Mouse (Mus musculus): ENCODE measurements at regions not wholly inside any gene's neighbourhood (a gene's known extent, or its start where the extent isn't known, plus 50 kb on each side); places are given as distances from the start of the nearest gene placed in this dataset.

- H3K4me1 ChIP-seq (ENCODE audit: control insufficient read depth, insufficient read depth, low read length), result no peaks in the 10 kb centered on the region
- no peaks in the 10 kb centered on the region for H3K36me3 ChIP-seq (ENCODE audit: control insufficient read depth, insufficient read depth, low read length)
- H3K4me3 ChIP-seq (ENCODE audit: low read depth, low read length), result no peak overlapping the region
- no peak overlapping the region for H3K4me2 ChIP-seq
- no peaks in the 10 kb centered on the region for H3K9me3 ChIP-seq (replicated peaks; ENCODE audit: control insufficient read depth, low read length)
- no peak for ATAC-seq (replicated peaks; ENCODE audit: insufficient number of reproducible peaks, low FRiP score, low TSS enrichment)
- H3K27ac ChIP-seq (ENCODE audit: low read depth, low read length), result no peak overlapping the region
- 62% methylated on average over 3 of the region's 3 CpGs for WGBS (ENCODE audit: insufficient replicate concordance)
- no peak overlapping the region for H3K9ac ChIP-seq (ENCODE audit: low read depth, low read length)
- no peaks in the 10 kb centered on the region for H3K27me3 ChIP-seq (ENCODE audit: control insufficient read depth, insufficient read depth, low read length)
These were observed 66.5 kb upstream of the Sel1l start for GRCm38 (mm10) chr12:91915486-91915885.

DNA sequence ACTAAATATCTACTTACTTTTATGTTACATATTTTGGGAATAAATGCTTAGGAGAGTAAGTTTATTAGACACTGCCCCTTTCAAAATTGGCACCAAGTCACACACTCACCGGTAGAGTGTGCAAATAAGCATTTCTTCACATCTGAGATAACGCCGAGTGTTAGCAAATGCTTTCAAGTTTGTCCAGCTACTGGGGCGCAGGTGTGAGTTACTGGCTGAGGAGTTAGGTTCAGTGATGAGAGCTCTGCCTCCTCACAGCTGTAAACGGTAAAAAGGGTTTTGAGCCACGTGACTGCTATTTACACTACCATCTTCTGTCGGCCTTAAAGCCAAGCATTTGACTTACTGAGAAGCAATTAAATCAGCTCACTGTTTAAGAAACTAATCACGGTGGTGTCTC, 61.6 kb upstream of the Sel1l start:
- H3K9ac ChIP-seq (ENCODE audit: low read depth, low read length), result no peak overlapping the region
- H3K4me2 ChIP-seq, result no peak overlapping the region
- H3K27me3 ChIP-seq (ENCODE audit: control insufficient read depth, insufficient read depth, low read length), result no peaks in the 10 kb centered on the region
- H3K9me3 ChIP-seq (replicated peaks; ENCODE audit: control insufficient read depth, low read length), result no peaks in the 10 kb centered on the region; the same call in 1 of the 2 replicates
- WGBS (ENCODE audit: insufficient replicate concordance), result 71% methylated on average over 8 of the region's 8 CpGs
- H3K4me3 ChIP-seq (ENCODE audit: low read depth, low read length), result no peak overlapping the region
- no peaks in the 10 kb centered on the region for H3K36me3 ChIP-seq (ENCODE audit: control insufficient read depth, insufficient read depth, low read length)
- ATAC-seq (replicated peaks; ENCODE audit: insufficient number of reproducible peaks, low FRiP score, low TSS enrichment), result no peak
- no peak overlapping the region for H3K27ac ChIP-seq (ENCODE audit: low read depth, low read length)
- H3K4me1 ChIP-seq (ENCODE audit: control insufficient read depth, insufficient read depth, low read length), result no peaks in the 10 kb centered on the region
